Mouse (Mus musculus): ENCODE data around the gene Atf3.

- TF ChIP-seq GATA1 (IDR thresholded peaks at IDR 0.05; ENCODE audit: low read length): no peak
- no peak for TF ChIP-seq TAL1 (IDR thresholded peaks at IDR 0.05; ENCODE audit: low read length)
These were observed 30.6 kb upstream of the Atf3 start for GRCm38 (mm10) chr1:191248423-191248822.

All from erythroblast, embryonic 14.5 days (primary cell).